Mouse (Mus musculus): Measurements from ENCODE around the gene Dgki. TPM values are rescaled to one million over a fixed set of nuclear protein-coding genes. Genes with fewer than 3 reads are reported as not detected.
"Not testable (repeated sequence)": the region's sequence is repeated elsewhere in the genome, so short reads cannot be mapped to it uniquely, and the experiment has no call there.

Gene Dgki
- total and polyA plus RNA-seq, 3 experiments, result not detected

DNA sequence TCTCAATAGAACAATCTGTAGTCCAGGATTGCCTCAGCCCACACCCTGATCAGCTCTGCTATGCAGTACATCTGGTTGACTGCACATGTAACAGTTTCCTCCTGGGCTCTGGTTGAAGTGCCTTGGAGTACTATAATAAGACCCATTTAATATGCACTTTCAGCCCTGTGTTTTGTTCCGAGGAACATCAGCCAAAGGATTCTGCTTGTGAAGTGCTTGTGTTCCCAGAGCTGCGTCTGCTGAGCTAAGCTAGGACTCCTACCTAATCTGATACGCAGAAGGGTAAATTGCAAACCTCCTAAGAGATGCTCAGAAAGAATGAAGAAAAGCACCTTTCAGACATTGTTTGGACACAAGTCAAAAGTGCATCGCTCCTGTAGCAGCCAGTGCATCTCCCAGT is 186.9 kb downstream of the Dgki start:
- Histone ChIP-seq H3K27me3 (ENCODE audit: control insufficient read depth in 1 of 2, insufficient read depth in 2 of 2, low read length in 2 of 2) (no peaks in the 10 kb centered on the region), H3K4me3 (ENCODE audit: control insufficient read depth in 1 of 2, insufficient read depth in 1 of 2, low read depth in 2 of 2, low read length in 2 of 2) (no peak overlapping the region), H3K4me1 (ENCODE audit: control insufficient read depth in 1 of 2, insufficient read depth in 2 of 2, low read length in 2 of 2) (no peaks in the 10 kb centered on the region), H3K27ac (ENCODE audit: control insufficient read depth, low read depth, low read length) (no peak overlapping the region), H3K9me3 (replicated peaks; ENCODE audit: insufficient read depth, low read length) (no peaks in the 10 kb centered on the region), H3K9ac (ENCODE audit: control insufficient read depth, low read depth, low read length, poor library complexity, severe bottlenecking) (no peak overlapping the region), H3K79me2 (ENCODE audit: control insufficient read depth, insufficient read depth, low read length, poor library complexity) (no peaks in the 10 kb centered on the region), H3K36me3 (ENCODE audit: control insufficient read depth in 1 of 2, insufficient read depth in 2 of 2, low read length in 2 of 2) (no peaks in the 10 kb centered on the region)
- DNase-seq (ENCODE audit: low read depth, low spot score), result no peak
- no peak for TF ChIP-seq MAZ (IDR thresholded peaks at IDR 0.05; ENCODE audit: low read depth, low read length)
- no peak for TF ChIP-seq POLR2AphosphoS2 (IDR thresholded peaks at IDR 0.05; ENCODE audit: low read length)
- TF ChIP-seq TCF12 (IDR thresholded peaks at IDR 0.05; ENCODE audit: low read depth, low read length), result no peak
- TF ChIP-seq MAFK (IDR thresholded peaks at IDR 0.05; ENCODE audit: borderline replicate concordance, low read depth, low read length), result no peak
- TF ChIP-seq MXI1 (IDR thresholded peaks at IDR 0.05; ENCODE audit: low read depth, low read length), result no peak
- TF ChIP-seq RCOR1 (IDR thresholded peaks at IDR 0.05; ENCODE audit: low read depth, low read length), result no peak
- TF ChIP-seq NELFE (IDR thresholded peaks at IDR 0.05; ENCODE audit: low read depth, low read length), result no peak
- TF ChIP-seq ZNF384 (IDR thresholded peaks at IDR 0.05; ENCODE audit: low read depth, low read length), result no peak
- no peak for TF ChIP-seq USF1 (IDR thresholded peaks at IDR 0.05; ENCODE audit: low read depth, low read length)
- no peak for TF ChIP-seq MYB (IDR thresholded peaks at IDR 0.05; ENCODE audit: low read depth, low read length)
- no peak for TF ChIP-seq GATA1 (IDR thresholded peaks at IDR 0.05; ENCODE audit: low read depth, low read length)
- no peak for TF ChIP-seq NRF1 (IDR thresholded peaks at IDR 0.05; ENCODE audit: insufficient read depth, low read depth, low read length, poor library complexity, severe bottlenecking)
- TF ChIP-seq RAD21 (IDR thresholded peaks at IDR 0.05; ENCODE audit: low read depth, low read length), result no peak
- TF ChIP-seq ELF1 (IDR thresholded peaks at IDR 0.05; ENCODE audit: low read depth, low read length), result no peak
- TF ChIP-seq CHD1 (IDR thresholded peaks at IDR 0.05; ENCODE audit: low read depth, low read length), result no peak
- no peak for TF ChIP-seq ZKSCAN1 (IDR thresholded peaks at IDR 0.05; ENCODE audit: low read depth, low read length)

DNA sequence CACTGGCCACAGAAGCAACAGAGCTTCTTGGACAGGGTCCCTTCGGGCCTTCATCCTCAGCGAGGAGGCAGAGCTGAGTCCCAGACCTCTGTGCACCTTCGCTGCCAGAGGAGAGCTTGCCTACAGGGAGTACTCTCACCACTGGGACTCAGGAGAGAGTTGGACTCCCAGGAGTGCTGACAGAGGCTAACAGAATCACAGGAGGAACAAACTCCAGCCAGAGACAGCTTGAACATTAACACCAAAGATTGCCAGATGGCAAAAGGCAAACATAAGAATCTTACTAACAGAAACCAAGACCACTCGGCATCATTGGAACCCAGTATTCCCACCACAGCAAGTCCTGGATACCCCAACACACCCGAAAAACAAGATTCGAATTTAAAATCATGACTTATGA is 193.7 kb downstream of the Dgki start:
- H3K27me3 ChIP-seq (ENCODE audit: control insufficient read depth in 1 of 2, insufficient read depth in 2 of 2, low read length in 2 of 2); H3K36me3 ChIP-seq (ENCODE audit: control insufficient read depth in 1 of 2, insufficient read depth in 2 of 2, low read length in 2 of 2); H3K27ac ChIP-seq (ENCODE audit: control insufficient read depth, low read depth, low read length); H3K4me1 ChIP-seq (ENCODE audit: control insufficient read depth in 1 of 2, insufficient read depth in 2 of 2, low read length in 2 of 2); H3K79me2 ChIP-seq (ENCODE audit: control insufficient read depth, insufficient read depth, low read length, poor library complexity); DNase-seq (ENCODE audit: low read depth, low spot score); H3K4me3 ChIP-seq (ENCODE audit: control insufficient read depth in 1 of 2, insufficient read depth in 1 of 2, low read depth in 2 of 2, low read length in 2 of 2); H3K9me3 ChIP-seq (replicated peaks; ENCODE audit: insufficient read depth, low read length); H3K9ac ChIP-seq (ENCODE audit: control insufficient read depth, low read depth, low read length, poor library complexity, severe bottlenecking): not testable (repeated sequence)

DNA sequence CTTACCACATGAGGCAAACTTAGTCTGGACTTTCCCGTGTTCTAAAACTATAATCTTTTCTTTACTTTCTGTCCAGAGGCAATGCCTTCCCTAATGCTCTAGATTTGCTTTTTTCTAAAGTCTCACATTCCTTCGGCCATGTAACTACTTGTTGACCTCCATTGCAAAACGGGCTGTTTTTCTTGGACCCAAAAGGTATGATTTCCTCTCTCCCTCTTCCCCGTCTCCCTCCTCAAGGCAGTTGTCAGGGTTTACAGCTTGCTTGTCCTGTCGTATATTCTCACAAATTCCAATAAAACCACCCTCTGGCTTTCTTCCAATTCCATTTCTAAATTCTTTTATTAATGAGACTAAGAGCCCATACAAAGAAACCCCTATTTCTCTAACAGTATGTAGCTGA is 199.6 kb downstream of the Dgki start:
- Histone ChIP-seq H3K27ac (ENCODE audit: control insufficient read depth, low read depth, low read length) (no peak overlapping the region), H3K4me1 (ENCODE audit: control insufficient read depth in 1 of 2, insufficient read depth in 2 of 2, low read length in 2 of 2) (no peaks in the 10 kb centered on the region), H3K4me3 (ENCODE audit: control insufficient read depth in 1 of 2, insufficient read depth in 1 of 2, low read depth in 2 of 2, low read length in 2 of 2) (no peak overlapping the region), H3K36me3 (ENCODE audit: control insufficient read depth in 1 of 2, insufficient read depth in 2 of 2, low read length in 2 of 2) (no peaks in the 10 kb centered on the region), H3K27me3 (ENCODE audit: control insufficient read depth in 1 of 2, insufficient read depth in 2 of 2, low read length in 2 of 2) (no peaks in the 10 kb centered on the region; a peak in 1 of 4 replicates), H3K79me2 (ENCODE audit: control insufficient read depth, insufficient read depth, low read length, poor library complexity) (no peaks in the 10 kb centered on the region), H3K9ac (ENCODE audit: control insufficient read depth, low read depth, low read length, poor library complexity, severe bottlenecking) (no peak overlapping the region), H3K9me3 (replicated peaks; ENCODE audit: insufficient read depth, low read length) (no peaks in the 10 kb centered on the region)
- TF ChIP-seq ZMIZ1 (IDR thresholded peaks at IDR 0.05; ENCODE audit: low read depth, low read length), result no peak
- TF ChIP-seq HCFC1 (IDR thresholded peaks at IDR 0.05; ENCODE audit: low read depth, low read length), result no peak
- TF ChIP-seq ZKSCAN1 (IDR thresholded peaks at IDR 0.05; ENCODE audit: low read depth, low read length), result no peak
- TF ChIP-seq RCOR1 (IDR thresholded peaks at IDR 0.05; ENCODE audit: low read depth, low read length), result no peak
- TF ChIP-seq NRF1 (IDR thresholded peaks at IDR 0.05; ENCODE audit: insufficient read depth, low read depth, low read length, poor library complexity, severe bottlenecking), result no peak
- TF ChIP-seq UBTF (IDR thresholded peaks at IDR 0.05; ENCODE audit: borderline replicate concordance, insufficient read depth, low read depth, low read length), result no peak
- DNase-seq (ENCODE audit: low read depth, low spot score), result no peak
